Mouse (Mus musculus): ENCODE measurements around the gene Eif4h. TPM values are rescaled to one million over a fixed set of nuclear protein-coding genes. Genes with fewer than 3 reads are reported as not detected.

The Eif4h gene
- total RNA-seq, 1 experiment = 322 TPM

DNA sequence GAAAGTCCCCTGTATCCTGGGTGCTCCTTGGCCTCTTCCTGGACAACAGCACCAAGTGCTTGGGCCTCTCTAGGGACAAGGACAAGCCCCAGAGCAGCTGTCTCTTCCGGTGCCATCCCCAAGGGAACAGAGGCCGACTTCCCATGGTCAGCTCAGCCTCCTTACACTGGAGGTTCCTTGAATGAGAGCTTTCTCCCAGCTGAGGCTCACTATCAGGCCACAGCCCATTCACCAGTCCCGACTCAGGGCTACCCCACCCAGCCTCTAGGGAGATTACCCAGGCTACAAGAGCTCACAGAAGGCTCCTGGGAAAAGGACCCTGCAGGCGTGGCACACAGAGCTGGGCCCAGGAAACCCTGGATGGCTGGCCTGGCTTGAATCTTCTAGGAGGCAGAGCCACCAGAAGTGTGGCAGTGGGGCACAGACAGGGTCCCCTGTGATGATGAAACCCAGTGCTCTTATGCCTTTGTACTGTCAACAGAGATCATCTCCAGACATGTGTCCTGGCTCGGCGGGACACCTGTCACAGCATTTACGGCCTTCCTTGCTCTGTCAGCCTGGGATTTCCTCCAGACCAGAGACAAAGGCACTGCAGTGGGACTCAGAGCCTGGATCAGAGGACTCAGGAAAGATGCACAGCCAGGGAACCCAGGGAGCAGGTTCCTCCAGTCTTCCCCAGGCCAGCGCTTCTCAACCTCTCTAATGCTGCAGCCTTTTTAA is 39.7 kb upstream of the Eif4h start:
- Histone ChIP-seq H3K4me1 (ENCODE audit: control insufficient read depth in 2 of 2, insufficient read depth in 2 of 2, low read length in 2 of 2, poor library complexity in 1 of 2) (peaks cover 0 to 15% of the 10 kb centered on the region in 2 experiments; a peak in 2 of 4 replicates), H3K9me3 (ENCODE audit: control insufficient read depth, insufficient read depth, low read depth, low read length) (no peaks in the 10 kb centered on the region), H3K4me3 (ENCODE audit: insufficient read depth in 1 of 2, low read depth in 1 of 2, low read length in 2 of 2, poor library complexity in 1 of 2, severe bottlenecking in 1 of 2) (no peak overlapping the region), H3K9ac (ENCODE audit: insufficient read depth, low read depth, low read length, poor library complexity, severe bottlenecking) (no peak overlapping the region), H3K27ac (ENCODE audit: insufficient read depth, low read depth, low read length, poor library complexity, severe bottlenecking) (no peak overlapping the region), H3K36me3 (ENCODE audit: control insufficient read depth, insufficient read depth, low read length, poor library complexity, severe bottlenecking) (no peaks in the 10 kb centered on the region)
- DNase-seq (ENCODE audit: low read depth, low spot score) = no peak
- TF ChIP-seq HCFC1 (IDR thresholded peaks at IDR 0.05; ENCODE audit: borderline replicate concordance, insufficient read depth, low read length) (no peak), MAFK (IDR thresholded peaks at IDR 0.05; ENCODE audit: insufficient read depth, low read depth, low read length) (no peak), CHD2 (IDR thresholded peaks at IDR 0.05; ENCODE audit: low read depth, low read length) (no peak), ZNF384 (IDR thresholded peaks at IDR 0.05; ENCODE audit: low read depth, low read length) (no peak), ZC3H11A (IDR thresholded peaks at IDR 0.05; ENCODE audit: borderline replicate concordance, low read depth, low read length) (no peak)
- in situ Hi-C loops (cut with MboI; ENCODE audit: low sequenced_read_pairs in 2 of 2, unreplicated experiment in 2 of 2) = no loop called here

DNA sequence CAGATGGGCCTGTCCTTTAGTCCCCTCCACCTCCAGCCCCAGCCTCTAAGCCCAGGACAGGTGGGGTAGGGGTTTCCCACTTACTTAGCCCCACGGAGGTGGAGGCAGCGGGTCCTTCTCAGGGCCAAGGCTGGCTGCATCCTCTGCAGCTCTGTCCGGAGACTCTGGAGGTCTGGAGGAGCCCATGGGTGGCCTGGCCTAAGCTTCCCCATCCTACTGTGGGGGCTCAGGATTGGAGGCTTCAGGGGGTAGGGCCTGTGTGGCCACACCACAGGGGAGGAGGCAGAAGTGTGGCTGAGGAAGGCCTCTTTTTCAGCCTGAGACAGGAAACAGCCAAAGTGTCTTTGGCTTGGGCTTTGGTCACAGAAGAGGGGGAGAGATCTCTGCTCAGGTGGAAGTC is 38.7 kb upstream of the Eif4h start:
- DNase-seq (ENCODE audit: low read depth, low spot score) = no peak
- Histone ChIP-seq H3K36me3 (ENCODE audit: control insufficient read depth, insufficient read depth, low read length, poor library complexity, severe bottlenecking) (no peaks in the 10 kb centered on the region), H3K9ac (ENCODE audit: insufficient read depth, low read depth, low read length, poor library complexity, severe bottlenecking) (no peak overlapping the region), H3K4me1 (ENCODE audit: control insufficient read depth in 2 of 2, insufficient read depth in 2 of 2, low read length in 2 of 2, poor library complexity in 1 of 2) (peaks cover 0 to 15% of the 10 kb centered on the region in 2 experiments; a peak in 2 of 4 replicates), H3K4me3 (ENCODE audit: insufficient read depth in 1 of 2, low read depth in 1 of 2, low read length in 2 of 2, poor library complexity in 1 of 2, severe bottlenecking in 1 of 2) (no peak overlapping the region), H3K27ac (ENCODE audit: insufficient read depth, low read depth, low read length, poor library complexity, severe bottlenecking) (no peak overlapping the region), H3K9me3 (ENCODE audit: control insufficient read depth, insufficient read depth, low read depth, low read length) (no peaks in the 10 kb centered on the region)
- TF ChIP-seq HCFC1 (IDR thresholded peaks at IDR 0.05; ENCODE audit: borderline replicate concordance, insufficient read depth, low read length) (no peak), MAFK (IDR thresholded peaks at IDR 0.05; ENCODE audit: insufficient read depth, low read depth, low read length) (no peak), ZNF384 (IDR thresholded peaks at IDR 0.05; ENCODE audit: low read depth, low read length) (no peak), CHD2 (IDR thresholded peaks at IDR 0.05; ENCODE audit: low read depth, low read length) (no peak), ZC3H11A (IDR thresholded peaks at IDR 0.05; ENCODE audit: borderline replicate concordance, low read depth, low read length) (no peak)
- in situ Hi-C loops (cut with MboI; ENCODE audit: low sequenced_read_pairs in 2 of 2, unreplicated experiment in 2 of 2) = no loop called here

- H3K36me3 ChIP-seq (ENCODE audit: control insufficient read depth, insufficient read depth, low read length, poor library complexity, severe bottlenecking) = peaks cover 4% of the 10 kb centered on the region; the same call in 1 of the 2 replicates
- no peak overlapping the region for H3K27ac ChIP-seq (ENCODE audit: insufficient read depth, low read depth, low read length, poor library complexity, severe bottlenecking)
- DNase-seq (ENCODE audit: low read depth, low spot score) = no peak
- peaks cover 0 to 15% of the 10 kb centered on the region in 2 experiments; a peak in 2 of 4 replicates for H3K4me1 ChIP-seq (ENCODE audit: control insufficient read depth in 2 of 2, insufficient read depth in 2 of 2, low read length in 2 of 2, poor library complexity in 1 of 2)
- no peak overlapping the region for H3K4me3 ChIP-seq (ENCODE audit: insufficient read depth in 1 of 2, low read depth in 1 of 2, low read length in 2 of 2, poor library complexity in 1 of 2, severe bottlenecking in 1 of 2)
- in situ Hi-C loops (cut with MboI; ENCODE audit: low sequenced_read_pairs in 2 of 2, unreplicated experiment in 2 of 2) = no loop called here
- no peak overlapping the region for H3K9ac ChIP-seq (ENCODE audit: insufficient read depth, low read depth, low read length, poor library complexity, severe bottlenecking)
- H3K9me3 ChIP-seq (ENCODE audit: control insufficient read depth, insufficient read depth, low read depth, low read length) = no peaks in the 10 kb centered on the region
- no peak for TF ChIP-seq MAFK (IDR thresholded peaks at IDR 0.05; ENCODE audit: insufficient read depth, low read depth, low read length)
- TF ChIP-seq ZC3H11A (IDR thresholded peaks at IDR 0.05; ENCODE audit: borderline replicate concordance, low read depth, low read length) = no peak
- TF ChIP-seq ZNF384 (IDR thresholded peaks at IDR 0.05; ENCODE audit: low read depth, low read length) = no peak
- TF ChIP-seq CHD2 (IDR thresholded peaks at IDR 0.05; ENCODE audit: low read depth, low read length) = no peak
- no peak for TF ChIP-seq HCFC1 (IDR thresholded peaks at IDR 0.05; ENCODE audit: borderline replicate concordance, insufficient read depth, low read length)
These were observed 38.2 kb upstream of the Eif4h start for GRCm38 (mm10) chr5:134677491-134677890.

- Histone ChIP-seq H3K4me3 (ENCODE audit: insufficient read depth in 1 of 2, low read depth in 1 of 2, low read length in 2 of 2, poor library complexity in 1 of 2, severe bottlenecking in 1 of 2) (peak overlapping the region; percentile 20 to 33; a peak in 2 of 4 replicates), H3K9me3 (ENCODE audit: control insufficient read depth, insufficient read depth, low read depth, low read length) (no peaks in the 10 kb centered on the region), H3K36me3 (ENCODE audit: control insufficient read depth, insufficient read depth, low read length, poor library complexity, severe bottlenecking) (peaks cover 9% of the 10 kb centered on the region; the same call in 1 of the 2 replicates), H3K4me1 (ENCODE audit: control insufficient read depth in 2 of 2, insufficient read depth in 2 of 2, low read length in 2 of 2, poor library complexity in 1 of 2) (peaks cover 0 to 15% of the 10 kb centered on the region in 2 experiments; a peak in 2 of 4 replicates), H3K9ac (ENCODE audit: insufficient read depth, low read depth, low read length, poor library complexity, severe bottlenecking) (no peak overlapping the region), H3K27ac (ENCODE audit: insufficient read depth, low read depth, low read length, poor library complexity, severe bottlenecking) (no peak overlapping the region)
- TF ChIP-seq ZNF384 (IDR thresholded peaks at IDR 0.05; ENCODE audit: low read depth, low read length) (no peak), MAFK (IDR thresholded peaks at IDR 0.05; ENCODE audit: insufficient read depth, low read depth, low read length) (no peak)
- in situ Hi-C loops (cut with MboI; ENCODE audit: low sequenced_read_pairs in 2 of 2, unreplicated experiment in 2 of 2) = no loop called here
- peak; percentile 43 for DNase-seq (ENCODE audit: low read depth, low spot score)
These were observed 36.9 kb upstream of the Eif4h start for GRCm38 (mm10) chr5:134675956-134676759.
